Mouse (Mus musculus): Measurements from ENCODE around the gene Rbm44. TPM values are rescaled to one million over a fixed set of nuclear protein-coding genes. Genes with fewer than 3 reads are reported as not detected.
A peak's percentile ranks its signal among the peaks of the same experiment; 100 is the strongest.

Gene Rbm44
- polyA plus RNA-seq, 1 experiment from 2014 or later = 0.28 TPM

- Histone ChIP-seq H3K9me3 (ENCODE audit: control insufficient read depth, low read length) (no peaks in the 10 kb centered on the region), H3K4me1 (ENCODE audit: control insufficient read depth, insufficient read depth, low read depth, low read length) (peaks cover 20% of the 10 kb centered on the region), H3K36me3 (ENCODE audit: control insufficient read depth, insufficient read depth, low read length) (no peaks in the 10 kb centered on the region), H3K4me3 (ENCODE audit: low read length) (no peak overlapping the region), H3K27me3 (replicated peaks; ENCODE audit: control insufficient read depth, insufficient read depth, low read length) (no peaks in the 10 kb centered on the region), H3K27ac (ENCODE audit: low read depth, low read length) (peak overlapping the region; percentile 85), H3K9ac (ENCODE audit: low read depth, low read length) (no peak overlapping the region), H3K4me2 (ENCODE audit: low read length) (no peak overlapping the region)
- WGBS = 84% methylated on average over 1 of the region's 1 CpGs
- ATAC-seq = 0 out of 2 replicates have a peak, but pooled peaks have one; percentile 10
Measured at GRCm38 (mm10) chr1:91211099-91211498, 66.2 kb downstream of the Rbm44 start.

GRCm38 (mm10) chr1:91211591-91212008, 66.7 kb downstream of the Rbm44 start:
- Histone ChIP-seq H3K27ac (ENCODE audit: low read depth, low read length) (peak overlapping the region; percentile 85), H3K4me3 (ENCODE audit: low read length) (no peak overlapping the region)
- peak; percentile 40 for ATAC-seq

GRCm38 (mm10) chr1:91215264-91215663, 70.4 kb downstream of the Rbm44 start:
- no peak overlapping the region for H3K9ac ChIP-seq (ENCODE audit: low read depth, low read length)
- WGBS = 95% methylated on average over 1 of the region's 1 CpGs

More at GRCm38 (mm10) chr1:91211591-91212008, 66.7 kb downstream of the Rbm44 start:
- no peak overlapping the region for H3K4me2 ChIP-seq (ENCODE audit: low read length)
- peaks cover 20% of the 10 kb centered on the region for H3K4me1 ChIP-seq (ENCODE audit: control insufficient read depth, insufficient read depth, low read depth, low read length)
- no peaks in the 10 kb centered on the region for H3K36me3 ChIP-seq (ENCODE audit: control insufficient read depth, insufficient read depth, low read length)
- H3K27me3 ChIP-seq (replicated peaks; ENCODE audit: control insufficient read depth, insufficient read depth, low read length) = no peaks in the 10 kb centered on the region
- no peak overlapping the region for H3K9ac ChIP-seq (ENCODE audit: low read depth, low read length)
- H3K9me3 ChIP-seq (ENCODE audit: control insufficient read depth, low read length) = no peaks in the 10 kb centered on the region
- WGBS = 50% methylated on average over 7 of the region's 7 CpGs

GRCm38 (mm10) chr1:91215981-91216380, 71.1 kb downstream of the Rbm44 start:
- Histone ChIP-seq H3K4me3 (ENCODE audit: low read length) (no peak overlapping the region), H3K9ac (ENCODE audit: low read depth, low read length) (no peak overlapping the region), H3K36me3 (ENCODE audit: control insufficient read depth, insufficient read depth, low read length) (no peaks in the 10 kb centered on the region), H3K4me1 (ENCODE audit: control insufficient read depth, insufficient read depth, low read depth, low read length) (peaks cover 10% of the 10 kb centered on the region), H3K4me2 (ENCODE audit: low read length) (no peak overlapping the region), H3K27me3 (replicated peaks; ENCODE audit: control insufficient read depth, insufficient read depth, low read length) (no peaks in the 10 kb centered on the region), H3K27ac (ENCODE audit: low read depth, low read length) (no peak overlapping the region), H3K9me3 (ENCODE audit: control insufficient read depth, low read length) (no peaks in the 10 kb centered on the region)
- WGBS = 38% methylated on average over 1 of the region's 1 CpGs
- no peak for ATAC-seq

More at GRCm38 (mm10) chr1:91215264-91215663, 70.4 kb downstream of the Rbm44 start:
- Histone ChIP-seq H3K27me3 (replicated peaks; ENCODE audit: control insufficient read depth, insufficient read depth, low read length) (no peaks in the 10 kb centered on the region), H3K4me2 (ENCODE audit: low read length) (no peak overlapping the region), H3K27ac (ENCODE audit: low read depth, low read length) (no peak overlapping the region), H3K4me1 (ENCODE audit: control insufficient read depth, insufficient read depth, low read depth, low read length) (peaks cover 13% of the 10 kb centered on the region), H3K36me3 (ENCODE audit: control insufficient read depth, insufficient read depth, low read length) (no peaks in the 10 kb centered on the region), H3K4me3 (ENCODE audit: low read length) (no peak overlapping the region), H3K9me3 (ENCODE audit: control insufficient read depth, low read length) (no peaks in the 10 kb centered on the region)
- ATAC-seq = no peak

GRCm38 (mm10) chr1:91216504-91217267, 71.8 kb downstream of the Rbm44 start:
- Histone ChIP-seq H3K27ac (ENCODE audit: low read depth, low read length) (no peak overlapping the region), H3K4me2 (ENCODE audit: low read length) (no peak overlapping the region), H3K27me3 (replicated peaks; ENCODE audit: control insufficient read depth, insufficient read depth, low read length) (no peaks in the 10 kb centered on the region), H3K36me3 (ENCODE audit: control insufficient read depth, insufficient read depth, low read length) (no peaks in the 10 kb centered on the region), H3K4me3 (ENCODE audit: low read length) (no peak overlapping the region), H3K9me3 (ENCODE audit: control insufficient read depth, low read length) (no peaks in the 10 kb centered on the region), H3K4me1 (ENCODE audit: control insufficient read depth, insufficient read depth, low read depth, low read length) (peaks cover 6% of the 10 kb centered on the region), H3K9ac (ENCODE audit: low read depth, low read length) (no peak overlapping the region)
- 55% methylated on average over 10 of the region's 10 CpGs for WGBS
- ATAC-seq = no peak

GRCm38 (mm10) chr1:91219641-91220321, 74.9 kb downstream of the Rbm44 start:
- WGBS = 90% methylated on average over 7 of the region's 7 CpGs
- Histone ChIP-seq H3K27ac (ENCODE audit: low read depth, low read length) (no peak overlapping the region), H3K4me1 (ENCODE audit: control insufficient read depth, insufficient read depth, low read depth, low read length) (no peaks in the 10 kb centered on the region), H3K36me3 (ENCODE audit: control insufficient read depth, insufficient read depth, low read length) (no peaks in the 10 kb centered on the region), H3K9me3 (ENCODE audit: control insufficient read depth, low read length) (no peaks in the 10 kb centered on the region), H3K9ac (ENCODE audit: low read depth, low read length) (no peak overlapping the region), H3K27me3 (replicated peaks; ENCODE audit: control insufficient read depth, insufficient read depth, low read length) (no peaks in the 10 kb centered on the region), H3K4me3 (ENCODE audit: low read length) (no peak overlapping the region), H3K4me2 (ENCODE audit: low read length) (no peak overlapping the region)
- ATAC-seq = no peak

- no peak for ATAC-seq
- H3K27me3 ChIP-seq (replicated peaks; ENCODE audit: control insufficient read depth, insufficient read depth, low read length) = no peaks in the 10 kb centered on the region
- H3K9me3 ChIP-seq (ENCODE audit: control insufficient read depth, low read length) = no peaks in the 10 kb centered on the region
- H3K4me3 ChIP-seq (ENCODE audit: low read length) = no peak overlapping the region
- WGBS = 90% methylated on average over 3 of the region's 3 CpGs
- H3K4me2 ChIP-seq (ENCODE audit: low read length) = no peak overlapping the region
- H3K4me1 ChIP-seq (ENCODE audit: control insufficient read depth, insufficient read depth, low read depth, low read length) = no peaks in the 10 kb centered on the region
- no peak overlapping the region for H3K9ac ChIP-seq (ENCODE audit: low read depth, low read length)
- H3K27ac ChIP-seq (ENCODE audit: low read depth, low read length) = no peak overlapping the region
- no peaks in the 10 kb centered on the region for H3K36me3 ChIP-seq (ENCODE audit: control insufficient read depth, insufficient read depth, low read length)
Measured at GRCm38 (mm10) chr1:91220322-91220672, 75.4 kb downstream of the Rbm44 start.

Other genes starting within 250 kb of the Rbm44 start
- 0.14 and 0.18 TPM in 2 replicates for gene Mlph, start 230.0 kb upstream of the Rbm44 start, polyA plus RNA-seq (2015; fragmentation: Nextera tagmentation; extraction: Ambion mirVana)
- not detected in 2 replicates for gene Prlh, start 192.0 kb upstream of the Rbm44 start, polyA plus RNA-seq (2015; fragmentation: Nextera tagmentation; extraction: Ambion mirVana)
- 0.36 TPM in 1 of 2 replicates, not detected in the other for gene Rab17, start 175.4 kb upstream of the Rbm44 start, polyA plus RNA-seq (2015; fragmentation: Nextera tagmentation; extraction: Ambion mirVana)
- gene Lrrfip1, start 146.4 kb upstream of the Rbm44 start, polyA plus RNA-seq (2015; fragmentation: Nextera tagmentation; extraction: Ambion mirVana) = 40.9 and 43.3 TPM in 2 replicates
- 20.8 and 28.5 TPM in 2 replicates for gene Ramp1, start 34.7 kb downstream of the Rbm44 start, polyA plus RNA-seq (2015; fragmentation: Nextera tagmentation; extraction: Ambion mirVana)
- gene Ube2f, start 105.2 kb downstream of the Rbm44 start, polyA plus RNA-seq (2015; fragmentation: Nextera tagmentation; extraction: Ambion mirVana) = 59.2 and 60.1 TPM in 2 replicates
- gene Scly, start 153.2 kb downstream of the Rbm44 start, polyA plus RNA-seq (2015; fragmentation: Nextera tagmentation; extraction: Ambion mirVana) = 14.7 and 15.0 TPM in 2 replicates
- gene Espnl, start 177.0 kb downstream of the Rbm44 start, polyA plus RNA-seq (2015; fragmentation: Nextera tagmentation; extraction: Ambion mirVana) = 0.05 and 0.14 TPM in 2 replicates
- gene Klhl30, start 205.9 kb downstream of the Rbm44 start, polyA plus RNA-seq (2015; fragmentation: Nextera tagmentation; extraction: Ambion mirVana) = 0.30 and 0.54 TPM in 2 replicates
- 0.21 and 0.31 TPM in 2 replicates for gene Erfe, start 221.3 kb downstream of the Rbm44 start, polyA plus RNA-seq (2015; fragmentation: Nextera tagmentation; extraction: Ambion mirVana)

Measured in hindbrain, embryonic 16.5 days (tissue).